Mouse (Mus musculus) lung, postnatal 0 days (tissue): ENCODE data around the gene Paics. TPM values are rescaled to one million over a fixed set of nuclear protein-coding genes. Genes with fewer than 3 reads are reported as not detected.
"Not testable (repeated sequence)": the region's sequence is repeated elsewhere in the genome, so short reads cannot be mapped to it uniquely, and the experiment has no call there.

ENCODE experiments used
- ATAC-seq: fragments of 200-750 bp; cut with Nextera tagmentation; 2 replicates; pipeline ENCODE4 v1.8.0; 2017; ENCODE audit warnings: moderate library complexity
- DNase-seq: peaks from one replicate; pipeline ENCODE4 v3.0.0-alpha.2; 2016; ENCODE audit warnings: low spot score
- H3K27ac ChIP-seq: fragments of 300-500 bp; sonication (generic); 2 replicates; pipeline ENCODE4 v1.5.1; 2014; ENCODE audit warnings: antibody characterized with exemption, mild to moderate bottlenecking, low read length, mixed read lengths
- H3K27me3 ChIP-seq: fragments of 300-500 bp; sonication (generic); replicated peaks from 2 replicates; pipeline ENCODE4 v1.6.1; 2014; ENCODE audit warnings: low read length, mixed read lengths; ENCODE audit not compliant: insufficient read depth
- H3K36me3 ChIP-seq: fragments of 300-500 bp; sonication (generic); 2 replicates; pipeline ENCODE4 v1.6.1; 2014; ENCODE audit warnings: low read length, mixed read lengths; ENCODE audit not compliant: insufficient read depth
- H3K4me1 ChIP-seq: fragments of 300-500 bp; sonication (generic); 2 replicates; pipeline ENCODE4 v1.6.1; 2014; ENCODE audit warnings: antibody characterized with exemption, low read depth, low read length, mixed read lengths; ENCODE audit not compliant: insufficient read depth
- H3K4me2 ChIP-seq: fragments of 300-500 bp; sonication (generic); replicated peaks from 2 replicates; pipeline ENCODE4 v1.6.1; 2014; ENCODE audit warnings: low read depth, mild to moderate bottlenecking, low read length, moderate library complexity, mixed read lengths
- H3K4me3 ChIP-seq: fragments of 300-500 bp; sonication (generic); 2 replicates; pipeline ENCODE4 v1.5.1; 2014; ENCODE audit warnings: low read depth, low read length
- H3K9ac ChIP-seq: fragments of 300-500 bp; sonication (generic); replicated peaks from 2 replicates; pipeline ENCODE4 v1.6.1; 2014; ENCODE audit warnings: low read depth, mild to moderate bottlenecking
- H3K9me3 ChIP-seq: fragments of 300-500 bp; sonication (generic); 2 replicates; pipeline ENCODE4 v1.6.1; 2016; ENCODE audit warnings: low read length, mixed read lengths
- CTCF ChIP-seq: IDR thresholded peaks from 2 replicates; pipeline ENCODE4 v1.5.1; 2016; ENCODE audit warnings: antibody characterized with exemption, mild to moderate bottlenecking
- EP300 ChIP-seq: IDR thresholded peaks from 2 replicates; pipeline ENCODE4 v1.6.1; 2016; ENCODE audit warnings: antibody characterized with exemption, mild to moderate bottlenecking, control low read depth
- WGBS: fragments of 180-500 bp; shearing (Covaris S2); extraction: QIAGEN DNeasy Blood & Tissue Kit; methylation state at CpG from one replicate; pipeline ENCODE4 v1.1.7; 2014; 5-methylcytosine and 5-hydroxymethylcytosine counted together
- polyA plus RNA-seq: library from polyadenylated mRNA; unstranded; fragments of >200 nt; fragmentation: Nextera tagmentation; extraction: Ambion mirVana; gene quantifications from 2 replicates; pipeline ENCODE4 v1.2.1, GENCODE M21; 2015

The Paics gene
- polyA plus RNA-seq, 1 experiment from 2014 or later = 167 TPM

- TF ChIP-seq CTCF (0 out of 2 replicates have a peak, but pooled peaks have one; percentile 2), EP300 (no peak)
- no peaks in the 10 kb centered on the region for H3K27me3 ChIP-seq
- no peak overlapping the region for H3K27ac ChIP-seq
- DNase-seq (no peak), ATAC-seq (no peak)
- no peaks in the 10 kb centered on the region for H3K36me3 ChIP-seq
- no peak overlapping the region for H3K4me2 ChIP-seq
- WGBS = 82% methylated on average over 3 of the region's 3 CpGs
- no peak overlapping the region for H3K4me3 ChIP-seq
- no peaks in the 10 kb centered on the region for H3K9me3 ChIP-seq
- no peak overlapping the region for H3K9ac ChIP-seq
- no peaks in the 10 kb centered on the region; the same call in 1 of the 2 replicates for H3K4me1 ChIP-seq
Observed at GRCm38 (mm10) chr5:76910807-76911206, 40.3 kb upstream of the Paics start.

DNA sequence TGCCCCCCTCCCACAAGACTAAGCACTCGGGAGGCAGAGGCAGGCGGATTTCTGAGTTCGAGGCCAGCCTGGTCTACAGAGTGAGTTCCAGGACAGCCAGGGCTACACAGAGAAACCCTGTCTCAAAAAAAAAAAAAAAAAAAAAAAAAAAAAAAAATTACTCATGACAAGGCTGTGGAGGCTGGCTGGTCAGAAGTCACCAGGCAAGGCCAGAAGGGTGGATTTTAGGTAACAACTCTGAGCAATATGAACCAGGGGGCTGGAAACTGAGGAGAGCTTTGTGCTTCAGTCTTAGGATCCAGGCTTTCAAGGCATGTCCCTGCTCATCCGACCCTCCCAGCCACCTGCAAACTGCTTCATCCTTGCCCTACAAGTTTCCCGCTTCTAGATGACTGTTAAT, 38.6 kb upstream of the Paics start:
- 91% methylated on average over 5 of the region's 5 CpGs for WGBS
- not testable (repeated sequence) for H3K4me3 ChIP-seq

DNA sequence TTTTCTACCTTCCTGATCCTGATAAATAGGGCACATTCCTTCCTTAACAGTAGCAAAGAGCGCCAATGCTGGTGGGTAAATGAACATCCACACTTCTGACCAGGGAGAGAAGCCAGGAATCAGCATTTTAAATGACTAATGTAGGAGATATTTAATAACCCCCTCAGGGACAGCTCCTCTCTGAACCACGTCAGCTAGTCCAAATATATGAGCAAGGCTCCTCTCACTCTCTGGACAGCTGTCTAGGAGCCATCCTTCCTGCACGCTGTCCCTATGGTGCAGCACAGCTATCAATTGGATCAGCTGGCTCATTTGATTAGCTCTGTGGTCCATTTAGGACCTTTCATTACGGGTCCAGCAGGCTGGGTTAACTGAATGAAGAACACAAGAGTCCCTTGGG, 28.3 kb upstream of the Paics start:
- Histone ChIP-seq H3K36me3 (peaks cover 16% of the 10 kb centered on the region; the same call in 1 of the 2 replicates), H3K27ac (no peak overlapping the region), H3K9me3 (no peaks in the 10 kb centered on the region), H3K4me1 (no peaks in the 10 kb centered on the region), H3K27me3 (no peaks in the 10 kb centered on the region), H3K9ac (no peak overlapping the region), H3K4me2 (no peak overlapping the region), H3K4me3 (no peak overlapping the region)
- no peak for TF ChIP-seq CTCF
- no peak for TF ChIP-seq EP300
- ATAC-seq (no peak), DNase-seq (no peak)
- 89% methylated on average over 4 of the region's 4 CpGs for WGBS

More for the DNA sequence above, 38.6 kb upstream of the Paics start:
- H3K4me2 ChIP-seq, H3K27me3 ChIP-seq, ATAC-seq, H3K9me3 ChIP-seq, DNase-seq, H3K4me1 ChIP-seq, H3K9ac ChIP-seq, H3K36me3 ChIP-seq, H3K27ac ChIP-seq: not testable (repeated sequence)

DNA sequence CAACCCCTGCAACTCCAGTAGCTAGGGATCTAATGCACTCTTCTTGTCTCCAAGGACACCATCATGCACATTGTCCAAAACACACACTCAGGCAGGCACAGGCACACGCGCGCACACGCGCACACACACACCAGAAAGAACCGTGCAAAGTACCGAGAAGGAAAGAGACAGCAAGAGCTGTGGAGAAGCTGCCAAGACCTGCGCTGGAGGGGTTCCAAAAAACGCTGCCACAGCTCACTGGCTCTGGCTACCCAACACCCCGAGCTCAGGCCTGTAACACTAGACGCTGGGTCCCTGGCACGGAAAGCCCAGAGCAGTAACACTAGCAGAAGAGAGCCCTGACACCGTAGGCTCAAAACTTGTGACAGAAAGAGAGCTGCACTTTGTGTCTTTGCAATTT, 27.7 kb upstream of the Paics start:
- H3K4me2 ChIP-seq = no peak overlapping the region
- H3K9ac ChIP-seq = no peak overlapping the region
- TF ChIP-seq EP300 (no peak), CTCF (no peak)
- ATAC-seq = no peak
- no peak overlapping the region for H3K27ac ChIP-seq
- no peak for DNase-seq
- peaks cover 13% of the 10 kb centered on the region; the same call in 1 of the 2 replicates for H3K36me3 ChIP-seq
- H3K4me3 ChIP-seq = no peak overlapping the region
- WGBS = 83% methylated on average over 13 of the region's 13 CpGs
- H3K9me3 ChIP-seq = no peaks in the 10 kb centered on the region
- H3K4me1 ChIP-seq = no peaks in the 10 kb centered on the region
- no peaks in the 10 kb centered on the region for H3K27me3 ChIP-seq

DNA sequence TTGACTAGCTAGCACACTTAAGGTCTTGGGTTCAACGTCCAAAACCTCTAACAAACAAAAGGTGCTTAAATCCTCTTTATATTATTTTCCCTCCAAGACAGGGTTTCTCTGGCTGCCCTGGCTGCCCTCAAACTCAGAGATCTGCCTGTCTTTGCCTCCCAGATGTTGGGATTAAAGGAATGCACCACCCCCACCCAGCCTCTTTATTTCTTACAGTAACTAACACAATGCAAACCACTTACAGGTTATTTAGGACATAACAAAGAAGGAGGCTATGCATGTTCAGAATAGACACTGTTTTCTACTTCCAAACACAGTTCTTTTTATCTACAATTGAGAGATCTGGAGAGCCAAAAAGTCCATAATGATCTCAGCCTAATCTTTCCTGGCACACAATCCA, 26.8 kb upstream of the Paics start:
- 79% methylated on average over 1 of the region's 1 CpGs for WGBS

GRCm38 (mm10) chr5:76928124-76928832, 22.8 kb upstream of the Paics start:
- Histone ChIP-seq H3K4me2 (peak overlapping the region; percentile 29), H3K4me1 (no peaks in the 10 kb centered on the region; the same call in 1 of the 2 replicates), H3K36me3 (peaks cover 9% of the 10 kb centered on the region; the same call in 1 of the 2 replicates), H3K4me3 (no peak overlapping the region), H3K27ac (peak overlapping the region; percentile 74), H3K9me3 (no peaks in the 10 kb centered on the region), H3K9ac (no peak overlapping the region), H3K27me3 (no peaks in the 10 kb centered on the region)
- TF ChIP-seq CTCF (no peak), EP300 (peak; percentile 68)
- peak; percentile 94 for ATAC-seq
- peak; percentile 97 for DNase-seq
- WGBS = 53% methylated on average over 16 of the region's 16 CpGs

More for the DNA sequence above, 26.8 kb upstream of the Paics start:
- Histone ChIP-seq H3K9me3 (no peaks in the 10 kb centered on the region), H3K36me3 (peaks cover 9% of the 10 kb centered on the region; the same call in 1 of the 2 replicates), H3K4me2 (no peak overlapping the region), H3K27ac (no peak overlapping the region), H3K4me3 (no peak overlapping the region), H3K27me3 (no peaks in the 10 kb centered on the region), H3K4me1 (no peaks in the 10 kb centered on the region; the same call in 1 of the 2 replicates), H3K9ac (no peak overlapping the region)
- ATAC-seq = no peak
- TF ChIP-seq EP300 (no peak), CTCF (no peak)
- no peak for DNase-seq
